Comparison of ENCODE assay signal across 20 mouse cellular contexts in the genomic region with DNA sequence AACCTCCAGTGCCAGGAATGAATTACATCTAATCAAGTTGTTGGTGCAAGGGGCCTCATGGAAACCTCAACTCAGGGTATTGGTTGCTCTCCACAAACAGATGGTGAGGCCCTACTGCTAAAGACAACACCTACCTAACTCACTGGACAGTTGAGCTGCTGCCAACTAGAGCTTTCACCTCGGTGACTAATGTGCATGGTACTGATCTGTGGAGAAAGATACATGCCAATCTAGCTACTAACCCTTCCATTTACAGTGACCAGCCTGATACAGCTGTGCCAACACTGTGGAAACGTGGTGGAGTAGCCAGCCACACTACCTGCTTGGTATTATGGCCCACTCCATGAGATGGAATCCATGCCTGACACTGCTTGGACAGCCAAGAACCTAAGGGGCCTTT. TPM values are rescaled to one million over a fixed set of nuclear protein-coding genes. Genes with fewer than 3 reads are reported as not detected.
DNase-seq lines count a peak whose midpoint lies in the region; ATAC-seq and TF ChIP-seq lines count a peak whose summit lies in the region.
"Had no signal": no experiment of that assay in that cellular context is flagged by ENCODE, and none has a peak within 500 bp of the region (broad histone marks: within the 10 kb centered on the region; RNA-seq: fewer than 3 reads in every experiment).

No protein-coding gene starts in this region.

- DNase-seq in liver, adult 2 months (ENCODE audit: extremely low read depth, low read depth, low spot score), result peak; percentile 69
- DNase-seq in liver, embryonic 11.5 days (ENCODE audit: low spot score), result no peak
- DNase-seq in NIH3T3 (ENCODE audit: low read depth), result peak; percentile 78
- DNase-seq in cerebellum, adult 9-10 months, result peak; percentile 83
- DNase-seq in fibroblast of lung, adult 2 months (ENCODE audit: low read depth), result peak; percentile 52
- no peak for DNase-seq in forebrain, embryonic 14.5 days (ENCODE audit: low spot score)
- DNase-seq: adrenal gland, adult 2 months; gastrocnemius, postnatal 25 days; kidney, adult 8-10 months; kidney, postnatal 25 days; thymus, postnatal 25 days had no signal

- H3K27me3 ChIP-seq in liver, adult 2 months (ENCODE audit: control insufficient read depth, insufficient read depth, low read length), result no peaks in the 10 kb centered on the region
- H3K27me3 ChIP-seq in liver, embryonic 11.5 days (replicated peaks; ENCODE audit: control insufficient read depth, insufficient read depth, low read length), result no peaks in the 10 kb centered on the region
- no peaks in the 10 kb centered on the region for H3K27me3 ChIP-seq in heart, embryonic 11.5 days (ENCODE audit: control insufficient read depth, insufficient read depth, low read length)
- H3K27me3 ChIP-seq in forebrain, embryonic 14.5 days (replicated peaks; ENCODE audit: control insufficient read depth, insufficient read depth, low read length), result no peaks in the 10 kb centered on the region
- H3K27me3 ChIP-seq: forebrain, embryonic 15.5 days; hindbrain, embryonic 12.5 days; limb, embryonic 13.5 days; liver, embryonic 15.5 days; neural tube, embryonic 13.5 days had no signal

- 21% methylated on average over 2 of the region's 2 CpGs for WGBS in liver, adult 2 months
- WGBS in liver, embryonic 11.5 days, result 69% methylated on average over 2 of the region's 2 CpGs
- 86% methylated on average over 2 of the region's 2 CpGs for WGBS in heart, embryonic 11.5 days (ENCODE audit: insufficient replicate concordance)
- 79% methylated on average over 2 of the region's 2 CpGs for WGBS in forebrain, embryonic 14.5 days

- H3K9me3 ChIP-seq in liver, embryonic 11.5 days (ENCODE audit: control insufficient read depth, low read length), result no peaks in the 10 kb centered on the region
- H3K9me3 ChIP-seq in heart, embryonic 11.5 days (replicated peaks; ENCODE audit: control insufficient read depth, low read length), result no peaks in the 10 kb centered on the region
- no peaks in the 10 kb centered on the region for H3K9me3 ChIP-seq in forebrain, embryonic 14.5 days (replicated peaks; ENCODE audit: control insufficient read depth, low read length)
- H3K9me3 ChIP-seq: forebrain, embryonic 15.5 days; hindbrain, embryonic 12.5 days; limb, embryonic 13.5 days; liver, embryonic 15.5 days; neural tube, embryonic 13.5 days had no signal

- no peak overlapping the region for H3K4me2 ChIP-seq in liver, embryonic 11.5 days
- H3K4me2 ChIP-seq in heart, embryonic 11.5 days, result no peak overlapping the region
- H3K4me2 ChIP-seq in forebrain, embryonic 14.5 days (ENCODE audit: low read length), result no peak overlapping the region
- H3K4me2 ChIP-seq: forebrain, embryonic 15.5 days; hindbrain, embryonic 12.5 days; limb, embryonic 13.5 days; liver, embryonic 15.5 days; midbrain, embryonic 11.5 days; neural tube, embryonic 13.5 days had no signal

- no peak for ATAC-seq in liver, embryonic 11.5 days (replicated peaks; ENCODE audit: low FRiP score)
- ATAC-seq in heart, embryonic 11.5 days (replicated peaks; ENCODE audit: insufficient number of reproducible peaks, low FRiP score, low TSS enrichment), result no peak
- no peak for ATAC-seq in forebrain, embryonic 14.5 days
- no peak for ATAC-seq in CD4-positive, CD25-positive, alpha-beta regulatory T cell, adult 4 months
- ATAC-seq: forebrain, embryonic 15.5 days had no signal

- peaks cover 3% of the 10 kb centered on the region for H3K36me3 ChIP-seq in liver, adult 2 months (ENCODE audit: control insufficient read depth, insufficient read depth, low read length)
- H3K36me3 ChIP-seq in liver, embryonic 11.5 days (ENCODE audit: control insufficient read depth, insufficient read depth, low read length), result no peaks in the 10 kb centered on the region
- H3K36me3 ChIP-seq in heart, embryonic 11.5 days (ENCODE audit: control insufficient read depth, insufficient read depth, low read length), result no peaks in the 10 kb centered on the region
- H3K36me3 ChIP-seq in forebrain, embryonic 14.5 days (ENCODE audit: control insufficient read depth, insufficient read depth, low read length), result peaks cover 4% of the 10 kb centered on the region; the same call in 1 of the 2 replicates
- H3K36me3 ChIP-seq: forebrain, embryonic 15.5 days had no signal

- no peak overlapping the region for H3K4me3 ChIP-seq in liver, adult 2 months (ENCODE audit: insufficient read depth, low read depth, low read length)
- H3K4me3 ChIP-seq in liver, embryonic 11.5 days (ENCODE audit: low read depth, low read length), result no peak overlapping the region
- no peak overlapping the region for H3K4me3 ChIP-seq in heart, embryonic 11.5 days (ENCODE audit: low read depth, low read length)
- H3K4me3 ChIP-seq in forebrain, embryonic 14.5 days (ENCODE audit: low read depth, low read length), result no peak overlapping the region
- H3K4me3 ChIP-seq: forebrain, embryonic 15.5 days; hindbrain, embryonic 12.5 days; limb, embryonic 13.5 days; liver, embryonic 15.5 days; neural tube, embryonic 13.5 days had no signal

- no peak overlapping the region for H3K27ac ChIP-seq in liver, adult 2 months (replicated peaks; ENCODE audit: insufficient read depth, low read depth, low read length)
- no peak overlapping the region for H3K27ac ChIP-seq in liver, embryonic 11.5 days (ENCODE audit: low read depth, low read length)
- no peak overlapping the region for H3K27ac ChIP-seq in heart, embryonic 11.5 days (ENCODE audit: low read depth, low read length)
- no peak overlapping the region for H3K27ac ChIP-seq in forebrain, embryonic 14.5 days (ENCODE audit: low read depth, low read length)
- H3K27ac ChIP-seq: forebrain, embryonic 15.5 days; hindbrain, embryonic 12.5 days; limb, embryonic 13.5 days; liver, embryonic 15.5 days; macrophage; neural tube, embryonic 13.5 days had no signal

- no peak for TF ChIP-seq CTCF in liver, adult 2 months (IDR thresholded peaks at IDR 0.05; ENCODE audit: low read depth, low read length)

- H3K4me1 ChIP-seq in liver, adult 2 months (ENCODE audit: control insufficient read depth, insufficient read depth, low read length), result peaks cover 8% of the 10 kb centered on the region
- no peaks in the 10 kb centered on the region for H3K4me1 ChIP-seq in liver, embryonic 11.5 days (replicated peaks; ENCODE audit: control insufficient read depth, insufficient read depth, low read length)
- H3K4me1 ChIP-seq in heart, embryonic 11.5 days (ENCODE audit: control insufficient read depth, insufficient read depth, low read length), result peaks cover 12% of the 10 kb centered on the region
- H3K4me1 ChIP-seq in forebrain, embryonic 14.5 days (ENCODE audit: control insufficient read depth, insufficient read depth, low read length), result no peaks in the 10 kb centered on the region
- H3K4me1 ChIP-seq: forebrain, embryonic 15.5 days; hindbrain, embryonic 12.5 days; limb, embryonic 13.5 days; liver, embryonic 15.5 days; neural tube, embryonic 13.5 days had no signal

- H3K9ac ChIP-seq in liver, adult 2 months (ENCODE audit: low read depth, low read length), result no peak overlapping the region
- no peak overlapping the region for H3K9ac ChIP-seq in liver, embryonic 11.5 days (ENCODE audit: low read depth, low read length)
- no peak overlapping the region for H3K9ac ChIP-seq in heart, embryonic 11.5 days (ENCODE audit: low read depth, low read length)
- H3K9ac ChIP-seq in forebrain, embryonic 14.5 days (ENCODE audit: low read length), result no peak overlapping the region
- H3K9ac ChIP-seq: forebrain, embryonic 15.5 days; hindbrain, embryonic 12.5 days; limb, embryonic 13.5 days; liver, embryonic 15.5 days; neural tube, embryonic 13.5 days had no signal

- TF ChIP-seq POLR2A in liver, adult 2 months (IDR thresholded peaks at IDR 0.05; ENCODE audit: extremely low read depth, insufficient read depth, low read length), result no peak

- peaks cover 36% of the 10 kb centered on the region for H3K79me2 ChIP-seq in liver, adult 2 months (ENCODE audit: control insufficient read depth, insufficient read depth, low read length)

RNA-seq across cellular contexts. Expression of gene Cdc40, which starts 11.1 kb away (rescaled TPM):
- 15.9 and 16.1 TPM in 2 replicates for total RNA-seq in liver, adult 2 months (2014; rRNA removed)
- polyA plus RNA-seq in liver, adult 2 months (2012; rRNA removed), result 11.1 and 12.8 TPM in 2 replicates
- polyA plus RNA-seq in liver, embryonic 11.5 days (2014; fragmentation: Nextera tagmentation; extraction: Ambion mirVana), result 33.8 and 37.1 TPM in 2 replicates
- polyA plus RNA-seq in heart, embryonic 11.5 days (2014; fragmentation: Nextera tagmentation; extraction: Ambion mirVana), result 23.3 and 26.5 TPM in 2 replicates
- 28.0 and 31.1 TPM in 2 replicates for polyA plus RNA-seq in forebrain, embryonic 14.5 days (2014; fragmentation: Nextera tagmentation; extraction: Ambion mirVana)
- 10 to 100 TPM; 71.5 to 91.4 TPM for polyA plus RNA-seq in CD4-positive, CD25-positive, alpha-beta regulatory T cell, adult 4 months (2017; shearing (Covaris generic))

RNA-seq across cellular contexts. Expression of gene Wasf1, which starts 11.2 kb away (rescaled TPM):
- total RNA-seq in liver, adult 2 months (2014; rRNA removed), result 0.54 and 0.55 TPM in 2 replicates
- 0.69 and 0.77 TPM in 2 replicates for polyA plus RNA-seq in liver, adult 2 months (2012; rRNA removed)
- polyA plus RNA-seq in liver, embryonic 11.5 days (2014; fragmentation: Nextera tagmentation; extraction: Ambion mirVana), result 11.3 and 13.8 TPM in 2 replicates
- polyA plus RNA-seq in heart, embryonic 11.5 days (2014; fragmentation: Nextera tagmentation; extraction: Ambion mirVana), result 16.6 and 19.5 TPM in 2 replicates
- polyA plus RNA-seq in forebrain, embryonic 14.5 days (2014; fragmentation: Nextera tagmentation; extraction: Ambion mirVana), result 51.5 and 72.9 TPM in 2 replicates
- under 1 TPM in 1 of 2 experiments, not detected in 1; 0.12 TPM for polyA plus RNA-seq in CD4-positive, CD25-positive, alpha-beta regulatory T cell, adult 4 months (2017; shearing (Covaris generic))
- polyA plus RNA-seq: macrophage had no signal

Comparison
In these comparisons a context has a peak if more than half of its experiments do, and no peak if none do; other contexts are left out.
1. DNase-seq: peak in liver, adult 2 months (single experiment), NIH3T3 (single experiment), cerebellum, adult 9-10 months (single experiment) and fibroblast of lung, adult 2 months (single experiment); none in liver, embryonic 11.5 days (single experiment) and forebrain, embryonic 14.5 days (single experiment).